ENCODE assay signal across 8 mouse cellular contexts in genomic region chr7:75308457-75309312, GRCm38 (mm10). TPM values are rescaled to one million over a fixed set of nuclear protein-coding genes. Genes with fewer than 3 reads are reported as not detected.
DNase-seq lines count a peak whose midpoint lies in the region; ATAC-seq lines count a peak whose summit lies in the region.

Gene Sv2b (minus strand): TSS chr7:75309262.

- WGBS in hindbrain, embryonic 11.5 days: under 1% methylated on average over 46 of the region's 46 CpGs
- WGBS in limb, embryonic 13.5 days: 2% methylated on average over 46 of the region's 46 CpGs
- WGBS in neural tube, embryonic 14.5 days: under 1% methylated on average over 46 of the region's 46 CpGs

- no peak within 1 kb of the TSS for H3K27ac ChIP-seq in hindbrain, embryonic 11.5 days (ENCODE audit: low read depth, low read length)
- H3K27ac ChIP-seq in limb, embryonic 13.5 days: no peak within 1 kb of the TSS; the same call in 1 of the 2 replicates
- no peak within 1 kb of the TSS for H3K27ac ChIP-seq in neural tube, embryonic 14.5 days (ENCODE audit: low read depth, low read length)

- no peaks in the 10 kb centered on the region for H3K36me3 ChIP-seq in hindbrain, embryonic 11.5 days (ENCODE audit: control insufficient read depth, insufficient read depth, low read length)
- H3K36me3 ChIP-seq in limb, embryonic 13.5 days: no peaks in the 10 kb centered on the region
- H3K36me3 ChIP-seq in neural tube, embryonic 14.5 days (ENCODE audit: control insufficient read depth, insufficient read depth, low read length): no peaks in the 10 kb centered on the region

- peak; percentile 2 for DNase-seq in kidney, adult 18-20 months
- DNase-seq in kidney, adult 9 months: no peak
- DNase-seq in R1 (ENCODE audit: low read depth, low spot score): peak; percentile 46
- DNase-seq in embryo, embryonic 10.5 days (ENCODE audit: low spot score): peak; percentile 61
- DNase-seq in hindbrain, embryonic 11.5 days (ENCODE audit: low spot score): peak; percentile 55
- no peak for DNase-seq in T-cell, adult 2 months (ENCODE audit: low spot score)

- H3K9ac ChIP-seq in hindbrain, embryonic 11.5 days (ENCODE audit: low read depth, low read length): peak within 1 kb of the TSS; percentile 5
- peak within 1 kb of the TSS; percentile 66 for H3K9ac ChIP-seq in limb, embryonic 13.5 days
- peak within 1 kb of the TSS; percentile 44; the same call in 1 of the 2 replicates for H3K9ac ChIP-seq in neural tube, embryonic 14.5 days (replicated peaks; ENCODE audit: low read depth, low read length)

- H3K4me3 ChIP-seq in hindbrain, embryonic 11.5 days (ENCODE audit: low read depth, low read length): peak within 1 kb of the TSS; percentile 45
- H3K4me3 ChIP-seq in limb, embryonic 13.5 days: peak within 1 kb of the TSS; percentile 51
- H3K4me3 ChIP-seq in neural tube, embryonic 14.5 days (ENCODE audit: low read depth, low read length): peak within 1 kb of the TSS; percentile 49

- H3K27me3 ChIP-seq in hindbrain, embryonic 11.5 days (ENCODE audit: control insufficient read depth, insufficient read depth, low read length): peaks cover 7% of the 10 kb centered on the region; the same call in 1 of the 2 replicates
- H3K27me3 ChIP-seq in limb, embryonic 13.5 days: peaks cover 49% of the 10 kb centered on the region
- no peaks in the 10 kb centered on the region; the same call in 1 of the 2 replicates for H3K27me3 ChIP-seq in neural tube, embryonic 14.5 days (ENCODE audit: control insufficient read depth, insufficient read depth, low read length)

- ATAC-seq in hindbrain, embryonic 11.5 days (ENCODE audit: low FRiP score): no peak
- ATAC-seq in limb, embryonic 13.5 days (ENCODE audit: low FRiP score, low read depth): no peak
- peak; percentile 60; the same call in 1 of the 2 replicates for ATAC-seq in neural tube, embryonic 14.5 days (ENCODE audit: low read depth)

- H3K4me1 ChIP-seq in hindbrain, embryonic 11.5 days (replicated peaks; ENCODE audit: control insufficient read depth, insufficient read depth, low read length): no peaks in the 10 kb centered on the region
- H3K4me1 ChIP-seq in limb, embryonic 13.5 days: peaks cover 20% of the 10 kb centered on the region
- H3K4me1 ChIP-seq in neural tube, embryonic 14.5 days (ENCODE audit: control insufficient read depth, insufficient read depth, low read length): no peaks in the 10 kb centered on the region; the same call in 1 of the 2 replicates

- no peaks in the 10 kb centered on the region for H3K9me3 ChIP-seq in hindbrain, embryonic 11.5 days (ENCODE audit: control insufficient read depth, low read length)
- H3K9me3 ChIP-seq in limb, embryonic 13.5 days: no peaks in the 10 kb centered on the region
- no peaks in the 10 kb centered on the region for H3K9me3 ChIP-seq in neural tube, embryonic 14.5 days (ENCODE audit: control insufficient read depth, low read length)

- H3K4me2 ChIP-seq in hindbrain, embryonic 11.5 days (replicated peaks; ENCODE audit: low read depth, low read length): peak within 1 kb of the TSS; percentile 96
- H3K4me2 ChIP-seq in limb, embryonic 13.5 days (replicated peaks): peak within 1 kb of the TSS; percentile 93
- peak within 1 kb of the TSS; percentile 95 for H3K4me2 ChIP-seq in neural tube, embryonic 14.5 days (ENCODE audit: low read depth, low read length)

RNA-seq across cellular contexts. Expression of gene Sv2b, which starts in this region (rescaled TPM):
- polyA plus RNA-seq in hindbrain, embryonic 11.5 days (2014; fragmentation: Nextera tagmentation; extraction: Ambion mirVana): 0.85 and 1.5 TPM in 2 replicates
- 1.5 and 2.6 TPM in 2 replicates for polyA plus RNA-seq in limb, embryonic 13.5 days (2015; fragmentation: Nextera tagmentation; extraction: Ambion mirVana)
- 18.9 and 20.6 TPM in 2 replicates for polyA plus RNA-seq in neural tube, embryonic 14.5 days (2014; fragmentation: Nextera tagmentation; extraction: Ambion mirVana)

Comparison
In these comparisons a context has a peak if more than half of its experiments do, and no peak if none do; other contexts are left out.
1. DNase-seq: peak in kidney, adult 18-20 months (single experiment), R1 (single experiment), embryo, embryonic 10.5 days (single experiment) and hindbrain, embryonic 11.5 days (single experiment); none in kidney, adult 9 months (single experiment) and T-cell, adult 2 months (single experiment).
2. H3K9ac ChIP-seq: peak in every context shown above with its lines; median percentile 66 in limb, embryonic 13.5 days; 44 in neural tube, embryonic 14.5 days; 5 in hindbrain, embryonic 11.5 days.
3. Peak in every context shown above with its lines, with median percentiles within 50 percentile points of each other: H3K4me2 ChIP-seq and H3K4me3 ChIP-seq.